Comparison of ENCODE assay signal across 8 mouse cellular contexts in genomic region chr5:76040454-76041203, GRCm38 (mm10).
DNase-seq lines count a peak whose midpoint lies in the region; ATAC-seq and TF ChIP-seq lines count a peak whose summit lies in the region.

No protein-coding gene starts in this region.

- 0 out of 2 replicates have a peak, but pooled peaks cover 4% of the 10 kb centered on the region for H3K9me3 ChIP-seq in hindbrain, postnatal 0 days (ENCODE audit: low read length)
- no peaks in the 10 kb centered on the region for H3K9me3 ChIP-seq in hindbrain, embryonic 11.5 days (ENCODE audit: control insufficient read depth, low read length)
- H3K9me3 ChIP-seq in ES-E14 (ENCODE audit: control insufficient read depth, insufficient read depth, low read depth, low read length), result no peaks in the 10 kb centered on the region

- no peaks in the 10 kb centered on the region for H3K4me1 ChIP-seq in hindbrain, postnatal 0 days (ENCODE audit: insufficient read depth, low read length)
- no peaks in the 10 kb centered on the region for H3K4me1 ChIP-seq in hindbrain, embryonic 11.5 days (replicated peaks; ENCODE audit: control insufficient read depth, insufficient read depth, low read length)
- H3K4me1 ChIP-seq in ES-E14 (ENCODE audit: control insufficient read depth in 2 of 2, insufficient read depth in 2 of 2, low read length in 2 of 2, poor library complexity in 1 of 2), result peaks cover 0 to 2% of the 10 kb centered on the region in 2 experiments; a peak in 1 of 4 replicates

- in situ Hi-C loops in ES-E14 (cut with MboI; ENCODE audit: low sequenced_read_pairs in 2 of 2, unreplicated experiment in 2 of 2), result no loop called here

- no peaks in the 10 kb centered on the region for H3K36me3 ChIP-seq in hindbrain, postnatal 0 days (ENCODE audit: insufficient read depth, low read length)
- H3K36me3 ChIP-seq in hindbrain, embryonic 11.5 days (ENCODE audit: control insufficient read depth, insufficient read depth, low read length), result no peaks in the 10 kb centered on the region
- no peaks in the 10 kb centered on the region for H3K36me3 ChIP-seq in ES-E14 (ENCODE audit: control insufficient read depth, insufficient read depth, low read length, poor library complexity, severe bottlenecking)

- peak; percentile 9 for DNase-seq in hindbrain, postnatal 0 days (ENCODE audit: low spot score)
- no peak for DNase-seq in hindbrain, embryonic 11.5 days (ENCODE audit: low spot score)
- peak; percentile 50 for DNase-seq in ES-E14 (ENCODE audit: low read depth, low spot score)
- peak; percentile 37 for DNase-seq in c-Kit-positive CD71-positive TER-119-positive erythroid progenitor cells, embryonic 14.5 days (ENCODE audit: low spot score)
- peak; percentile 45 to 53 for DNase-seq in kidney, postnatal 4 days
- DNase-seq in yolk sac, embryonic 10.5 days (ENCODE audit: low spot score), result no peak
- no peak for DNase-seq in spleen, postnatal 14 days (ENCODE audit: low spot score in 2 of 2)
- DNase-seq in T-cell, adult 2 months (ENCODE audit: low spot score), result no peak

- 71% methylated on average over 10 of the region's 10 CpGs for WGBS in hindbrain, postnatal 0 days
- WGBS in hindbrain, embryonic 11.5 days, result 68% methylated on average over 10 of the region's 10 CpGs

- peak; percentile 30 for TF ChIP-seq CTCF in hindbrain, postnatal 0 days (IDR thresholded peaks at IDR 0.05; ENCODE audit: low read depth)

- no peak overlapping the region for H3K4me2 ChIP-seq in hindbrain, postnatal 0 days (ENCODE audit: low read depth, low read length)
- H3K4me2 ChIP-seq in hindbrain, embryonic 11.5 days (replicated peaks; ENCODE audit: low read depth, low read length), result no peak overlapping the region

- no peaks in the 10 kb centered on the region for H3K27me3 ChIP-seq in hindbrain, postnatal 0 days (ENCODE audit: insufficient read depth, low read length)
- H3K27me3 ChIP-seq in hindbrain, embryonic 11.5 days (ENCODE audit: control insufficient read depth, insufficient read depth, low read length), result no peaks in the 10 kb centered on the region

- no peak overlapping the region for H3K27ac ChIP-seq in hindbrain, postnatal 0 days
- H3K27ac ChIP-seq in hindbrain, embryonic 11.5 days (ENCODE audit: low read depth, low read length), result no peak overlapping the region
- no peak overlapping the region; the same call in 1 of the 2 replicates for H3K27ac ChIP-seq in ES-E14 (ENCODE audit: insufficient read depth, low read depth, low read length, poor library complexity, severe bottlenecking)

- no peak overlapping the region for H3K4me3 ChIP-seq in hindbrain, postnatal 0 days (ENCODE audit: low read length)
- no peak overlapping the region for H3K4me3 ChIP-seq in hindbrain, embryonic 11.5 days (ENCODE audit: low read depth, low read length)
- H3K4me3 ChIP-seq in ES-E14 (ENCODE audit: insufficient read depth in 1 of 2, low read depth in 1 of 2, low read length in 2 of 2, poor library complexity in 1 of 2, severe bottlenecking in 1 of 2), result no peak overlapping the region

- ATAC-seq in hindbrain, postnatal 0 days, result no peak
- ATAC-seq in hindbrain, embryonic 11.5 days (ENCODE audit: low FRiP score), result no peak

- H3K9ac ChIP-seq in hindbrain, postnatal 0 days (replicated peaks; ENCODE audit: low read length), result no peak overlapping the region
- H3K9ac ChIP-seq in hindbrain, embryonic 11.5 days (ENCODE audit: low read depth, low read length), result no peak overlapping the region
- no peak overlapping the region for H3K9ac ChIP-seq in ES-E14 (ENCODE audit: insufficient read depth, low read depth, low read length, poor library complexity, severe bottlenecking)

TF ChIP-seq in ES-E14, 5 proteins besides CTCF, POLR2A, EP300 and RAD21:
- TF ChIP-seq CHD2 (IDR thresholded peaks at IDR 0.05; ENCODE audit: low read depth, low read length) (no peak), HCFC1 (IDR thresholded peaks at IDR 0.05; ENCODE audit: borderline replicate concordance, insufficient read depth, low read length) (no peak)

Comparison
In these comparisons a context has a peak if more than half of its experiments do, and no peak if none do; other contexts are left out.
1. DNase-seq: peak in hindbrain, postnatal 0 days (single experiment), ES-E14 (single experiment), c-Kit-positive CD71-positive TER-119-positive erythroid progenitor cells, embryonic 14.5 days (single experiment) and kidney, postnatal 4 days (2 of 2); none in hindbrain, embryonic 11.5 days (single experiment), yolk sac, embryonic 10.5 days (single experiment), spleen, postnatal 14 days (0 of 2) and T-cell, adult 2 months (single experiment).